Mouse (Mus musculus): ENCODE results near the gene Tmed2. TPM values are rescaled to one million over a fixed set of nuclear protein-coding genes. Genes with fewer than 3 reads are reported as not detected.

Tmed2 gene
- polyA plus RNA-seq, 1 experiment from 2014 or later: 478 TPM

DNA sequence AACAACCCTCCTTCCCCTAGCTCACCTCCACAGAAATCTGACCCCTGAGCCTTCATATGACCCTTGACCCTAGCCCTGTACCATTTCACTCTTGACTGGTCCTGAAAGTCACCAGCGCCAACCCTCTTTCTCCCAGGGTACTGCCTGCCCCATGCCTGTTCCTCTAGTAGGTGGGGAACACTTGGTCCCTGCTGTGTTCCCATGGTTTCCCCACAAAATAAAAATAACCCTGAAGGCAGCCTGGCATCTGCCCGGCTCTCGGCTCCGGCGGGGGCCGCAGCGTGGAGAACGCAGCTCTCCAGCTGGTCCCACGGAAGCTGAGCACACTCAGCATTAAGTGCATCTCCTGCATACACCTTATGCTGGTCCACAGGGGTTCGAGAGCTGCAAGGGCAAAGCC, 21.8 kb upstream of the Tmed2 start:
- H3K27me3 ChIP-seq (replicated peaks; ENCODE audit: insufficient read depth, low read length): no peaks in the 10 kb centered on the region
- WGBS: 89% methylated on average over 10 of the region's 10 CpGs
- DNase-seq (ENCODE audit: low spot score): no peak
- H3K4me1 ChIP-seq (ENCODE audit: insufficient read depth, low read depth, low read length): no peaks in the 10 kb centered on the region
- peaks cover 13% of the 10 kb centered on the region for H3K36me3 ChIP-seq (ENCODE audit: insufficient read depth, low read length)
- ATAC-seq: no peak
- no peak overlapping the region for H3K4me2 ChIP-seq (replicated peaks; ENCODE audit: low read depth, low read length)
- no peaks in the 10 kb centered on the region for H3K9me3 ChIP-seq (ENCODE audit: low read length)
- no peak overlapping the region for H3K4me3 ChIP-seq (ENCODE audit: low read depth, low read length)
- no peak overlapping the region for H3K27ac ChIP-seq (ENCODE audit: low read length)
- H3K9ac ChIP-seq (replicated peaks; ENCODE audit: low read depth): no peak overlapping the region
- TF ChIP-seq EP300 (IDR thresholded peaks at IDR 0.05) (no peak), CTCF (IDR thresholded peaks at IDR 0.05) (no peak)

- H3K9me3 ChIP-seq (ENCODE audit: low read length): no peaks in the 10 kb centered on the region
- H3K4me2 ChIP-seq (replicated peaks; ENCODE audit: low read depth, low read length): no peak overlapping the region
- no peaks in the 10 kb centered on the region for H3K4me1 ChIP-seq (ENCODE audit: insufficient read depth, low read depth, low read length)
- H3K4me3 ChIP-seq (ENCODE audit: low read depth, low read length): no peak overlapping the region
- no peak for DNase-seq (ENCODE audit: low spot score)
- TF ChIP-seq CTCF (IDR thresholded peaks at IDR 0.05) (no peak), EP300 (IDR thresholded peaks at IDR 0.05) (no peak)
- H3K9ac ChIP-seq (replicated peaks; ENCODE audit: low read depth): no peak overlapping the region
- no peak overlapping the region for H3K27ac ChIP-seq (ENCODE audit: low read length)
- ATAC-seq: no peak
- WGBS: 92% methylated on average over 4 of the region's 4 CpGs
- H3K27me3 ChIP-seq (replicated peaks; ENCODE audit: insufficient read depth, low read length): no peaks in the 10 kb centered on the region
- peaks cover 6% of the 10 kb centered on the region; the same call in 1 of the 2 replicates for H3K36me3 ChIP-seq (ENCODE audit: insufficient read depth, low read length)
Measured at GRCm38 (mm10) chr5:124521588-124521987, 18.9 kb upstream of the Tmed2 start.

GRCm38 (mm10) chr5:124523032-124523431, 17.5 kb upstream of the Tmed2 start:
- Histone ChIP-seq H3K4me3 (ENCODE audit: low read depth, low read length) (no peak overlapping the region), H3K4me1 (ENCODE audit: insufficient read depth, low read depth, low read length) (no peaks in the 10 kb centered on the region; the same call in 1 of the 2 replicates), H3K27me3 (replicated peaks; ENCODE audit: insufficient read depth, low read length) (no peaks in the 10 kb centered on the region), H3K9ac (replicated peaks; ENCODE audit: low read depth) (no peak overlapping the region), H3K27ac (ENCODE audit: low read length) (no peak overlapping the region), H3K36me3 (ENCODE audit: insufficient read depth, low read length) (no peaks in the 10 kb centered on the region), H3K9me3 (ENCODE audit: low read length) (no peaks in the 10 kb centered on the region), H3K4me2 (replicated peaks; ENCODE audit: low read depth, low read length) (no peak overlapping the region)
- ATAC-seq (no peak), DNase-seq (ENCODE audit: low spot score) (no peak)
- 96% methylated on average over 8 of the region's 8 CpGs for WGBS
- TF ChIP-seq CTCF (IDR thresholded peaks at IDR 0.05) (peak; percentile 51), EP300 (IDR thresholded peaks at IDR 0.05) (no peak)

DNA sequence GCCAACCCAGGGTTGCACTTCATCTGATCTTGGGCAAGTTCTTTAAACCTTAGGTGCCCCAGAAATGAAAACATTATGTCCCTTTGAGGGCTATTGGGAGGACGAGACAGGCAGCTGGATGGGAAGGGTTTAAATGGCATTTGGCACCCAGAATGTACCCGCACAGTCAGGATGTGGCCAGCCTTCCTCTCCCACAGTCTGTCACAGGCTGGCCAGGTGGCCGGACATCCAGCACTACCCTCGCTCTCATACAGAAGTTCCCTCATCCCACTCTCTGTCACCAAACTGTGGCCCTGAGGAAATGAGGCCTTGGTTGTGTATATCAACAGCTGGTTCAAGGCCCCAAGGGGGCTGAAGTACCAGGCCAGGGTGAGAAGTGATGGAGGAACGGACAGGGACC, 15.6 kb upstream of the Tmed2 start:
- Histone ChIP-seq H3K27ac (ENCODE audit: low read length) (no peak overlapping the region), H3K9me3 (ENCODE audit: low read length) (no peaks in the 10 kb centered on the region), H3K36me3 (ENCODE audit: insufficient read depth, low read length) (no peaks in the 10 kb centered on the region), H3K9ac (replicated peaks; ENCODE audit: low read depth) (no peak overlapping the region), H3K27me3 (replicated peaks; ENCODE audit: insufficient read depth, low read length) (no peaks in the 10 kb centered on the region), H3K4me3 (ENCODE audit: low read depth, low read length) (no peak overlapping the region), H3K4me1 (ENCODE audit: insufficient read depth, low read depth, low read length) (peaks cover 15% of the 10 kb centered on the region), H3K4me2 (replicated peaks; ENCODE audit: low read depth, low read length) (no peak overlapping the region)
- TF ChIP-seq EP300 (IDR thresholded peaks at IDR 0.05): no peak
- no peak for TF ChIP-seq CTCF (IDR thresholded peaks at IDR 0.05)
- no peak for DNase-seq (ENCODE audit: low spot score)
- WGBS: 88% methylated on average over 5 of the region's 5 CpGs
- ATAC-seq: no peak

DNA sequence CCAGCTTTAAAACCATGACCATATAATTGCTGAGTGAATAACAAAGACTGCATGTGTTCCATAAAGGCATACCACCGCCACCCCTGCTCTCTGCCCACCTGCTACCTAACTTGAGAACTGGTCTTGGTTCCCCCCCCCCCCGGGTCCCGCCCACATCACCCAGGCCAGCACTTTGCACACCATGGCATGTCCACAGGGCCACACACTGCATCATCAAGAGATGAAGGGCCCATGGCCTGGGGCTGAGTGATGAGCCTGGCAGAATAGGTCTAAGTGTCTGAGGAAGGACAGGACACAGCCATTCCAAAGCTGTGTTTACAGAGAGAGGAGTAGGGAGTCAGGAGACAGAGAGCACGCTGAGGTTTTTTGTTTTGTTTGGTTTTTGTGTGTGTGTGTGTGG, 12.1 kb upstream of the Tmed2 start:
- WGBS: 66% methylated on average over 4 of the region's 4 CpGs
- Histone ChIP-seq H3K27ac (ENCODE audit: low read length) (peak overlapping the region; percentile 89), H3K4me3 (ENCODE audit: low read depth, low read length) (peak overlapping the region; percentile 82; the same call in 1 of the 2 replicates), H3K9me3 (ENCODE audit: low read length) (no peaks in the 10 kb centered on the region), H3K4me1 (ENCODE audit: insufficient read depth, low read depth, low read length) (peaks cover 20% of the 10 kb centered on the region), H3K36me3 (ENCODE audit: insufficient read depth, low read length) (no peaks in the 10 kb centered on the region), H3K27me3 (replicated peaks; ENCODE audit: insufficient read depth, low read length) (no peaks in the 10 kb centered on the region), H3K4me2 (replicated peaks; ENCODE audit: low read depth, low read length) (peak overlapping the region; percentile 78), H3K9ac (replicated peaks; ENCODE audit: low read depth) (peak overlapping the region; percentile 32; the same call in 1 of the 2 replicates)
- TF ChIP-seq CTCF (IDR thresholded peaks at IDR 0.05) (no peak), EP300 (IDR thresholded peaks at IDR 0.05) (no peak)
- DNase-seq (ENCODE audit: low spot score): no peak
- ATAC-seq: no peak

GRCm38 (mm10) chr5:124528791-124529190, 11.7 kb upstream of the Tmed2 start:
- Histone ChIP-seq H3K4me2 (replicated peaks; ENCODE audit: low read depth, low read length) (peak overlapping the region; percentile 78), H3K9ac (replicated peaks; ENCODE audit: low read depth) (peak overlapping the region; percentile 32; the same call in 1 of the 2 replicates), H3K4me1 (ENCODE audit: insufficient read depth, low read depth, low read length) (peaks cover 20% of the 10 kb centered on the region), H3K27ac (ENCODE audit: low read length) (peak overlapping the region; percentile 89), H3K9me3 (ENCODE audit: low read length) (no peaks in the 10 kb centered on the region), H3K4me3 (ENCODE audit: low read depth, low read length) (peak overlapping the region; percentile 82; the same call in 1 of the 2 replicates), H3K27me3 (replicated peaks; ENCODE audit: insufficient read depth, low read length) (no peaks in the 10 kb centered on the region), H3K36me3 (ENCODE audit: insufficient read depth, low read length) (no peaks in the 10 kb centered on the region)
- TF ChIP-seq CTCF (IDR thresholded peaks at IDR 0.05) (no peak), EP300 (IDR thresholded peaks at IDR 0.05) (no peak)
- 16% methylated on average over 9 of the region's 9 CpGs for WGBS
- DNase-seq (ENCODE audit: low spot score) (peak; percentile 51), ATAC-seq (no peak)

All from lung, postnatal 0 days (tissue).